Mouse (Mus musculus): ENCODE data around the gene Megf11. TPM values are rescaled to one million over a fixed set of nuclear protein-coding genes. Genes with fewer than 3 reads are reported as not detected.

The Megf11 gene
- total RNA-seq, 2 experiments from 2014 or later = 0.27 to 0.31 TPM

- no peak for DNase-seq
- intact Hi-C loops (cut with DNase I; ENCODE audit: low total_unique reads) = no loop called here
Measured at GRCm38 (mm10) chr9:64621499-64622296, 236.3 kb downstream of the Megf11 start.

DNA sequence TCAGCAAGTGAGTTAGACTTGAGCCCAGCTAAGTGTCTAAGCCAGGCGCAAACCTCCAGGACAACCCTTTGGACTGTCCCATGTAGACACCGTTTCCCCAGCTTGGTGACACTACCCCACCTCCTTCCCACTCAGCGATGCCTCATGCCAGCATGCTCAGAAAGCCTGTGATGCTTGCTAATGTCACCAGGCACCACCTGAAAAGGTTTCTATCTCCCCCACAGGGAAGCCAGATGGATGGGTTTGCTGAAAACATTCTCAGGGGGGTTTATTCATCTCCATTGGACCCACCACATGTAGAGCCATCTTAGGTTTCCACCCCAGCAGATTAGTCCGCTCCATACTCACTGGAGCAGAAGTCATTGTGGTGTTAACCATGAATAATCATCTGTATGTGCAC lies 237.9 kb downstream of the Megf11 start:
- DNase-seq = no peak
- intact Hi-C loops (cut with DNase I; ENCODE audit: low total_unique reads) = no loop called here

- intact Hi-C loops (cut with DNase I; ENCODE audit: low total_unique reads) = no loop called here
- DNase-seq = peak; percentile 37
Measured at GRCm38 (mm10) chr9:64624536-64624935, 239.1 kb downstream of the Megf11 start.

DNA sequence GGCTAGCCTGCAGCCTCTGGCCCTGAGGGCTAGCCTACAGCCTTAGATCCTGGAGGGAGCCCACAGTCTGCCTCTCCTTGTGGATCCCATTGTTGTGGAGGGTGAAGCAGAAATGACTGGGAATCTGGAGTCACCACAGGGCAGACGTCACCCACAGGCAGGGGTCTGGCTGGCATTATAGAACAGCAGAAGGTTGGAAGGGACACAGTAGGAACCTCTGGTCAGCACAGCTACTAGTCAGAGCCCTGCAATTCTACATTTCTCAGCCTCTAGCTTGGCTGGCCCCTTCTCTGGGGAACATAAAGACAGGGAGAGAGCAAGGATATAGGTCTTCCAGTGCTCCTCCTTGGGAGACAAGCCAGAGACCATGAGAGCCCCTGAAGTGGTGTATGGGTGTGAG lies 244.4 kb downstream of the Megf11 start:
- intact Hi-C loops (cut with DNase I; ENCODE audit: low total_unique reads) = no loop called here
- DNase-seq = no peak

DNA sequence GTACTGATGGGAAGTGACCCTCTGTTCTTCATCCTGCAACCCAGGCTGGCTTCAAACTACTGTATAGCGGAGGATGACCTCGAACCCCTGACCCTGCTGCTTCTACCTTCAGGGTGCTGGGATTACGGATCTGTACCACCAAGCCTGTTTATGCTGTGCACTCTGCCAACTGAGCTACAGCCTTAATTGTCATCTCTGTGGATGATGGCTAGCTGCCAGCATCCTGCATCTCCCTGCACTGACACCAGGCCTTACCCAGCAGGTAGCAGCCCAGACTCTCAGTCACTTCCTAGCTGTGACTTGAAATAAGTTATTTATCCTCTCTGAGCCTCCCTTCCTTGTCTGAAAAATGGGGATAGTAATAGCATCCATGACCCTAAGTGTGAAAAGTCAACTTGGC lies 247.7 kb downstream of the Megf11 start:
- intact Hi-C loops (cut with DNase I; ENCODE audit: low total_unique reads) = no loop called here
- no peak for DNase-seq

GRCm38 (mm10) chr9:64636111-64636510 lies 250.7 kb downstream of the Megf11 start:
- intact Hi-C loops (cut with DNase I; ENCODE audit: low total_unique reads) = no loop called here
- no peak for DNase-seq

DNA sequence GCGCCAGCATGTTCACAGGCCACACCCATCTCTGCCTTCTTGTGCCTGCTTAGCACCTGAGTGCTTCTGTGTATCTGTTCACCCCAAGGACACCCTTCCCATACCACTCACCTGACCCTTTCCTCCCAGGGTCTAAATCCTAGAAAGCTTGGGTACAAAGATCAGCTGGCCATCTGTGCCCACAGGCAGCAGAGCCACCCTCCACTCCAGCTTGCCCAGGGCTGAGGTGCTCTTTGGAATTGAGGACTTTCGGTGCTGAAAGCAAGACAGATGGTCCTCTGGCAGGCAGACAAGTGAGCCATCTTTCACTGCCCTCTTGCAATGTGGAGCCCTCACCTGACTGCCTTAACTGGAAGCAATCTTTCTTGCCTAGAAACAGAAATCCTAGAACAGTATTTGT lies 251.5 kb downstream of the Megf11 start:
- no peak for DNase-seq
- intact Hi-C loops (cut with DNase I; ENCODE audit: low total_unique reads) = no loop called here

DNA sequence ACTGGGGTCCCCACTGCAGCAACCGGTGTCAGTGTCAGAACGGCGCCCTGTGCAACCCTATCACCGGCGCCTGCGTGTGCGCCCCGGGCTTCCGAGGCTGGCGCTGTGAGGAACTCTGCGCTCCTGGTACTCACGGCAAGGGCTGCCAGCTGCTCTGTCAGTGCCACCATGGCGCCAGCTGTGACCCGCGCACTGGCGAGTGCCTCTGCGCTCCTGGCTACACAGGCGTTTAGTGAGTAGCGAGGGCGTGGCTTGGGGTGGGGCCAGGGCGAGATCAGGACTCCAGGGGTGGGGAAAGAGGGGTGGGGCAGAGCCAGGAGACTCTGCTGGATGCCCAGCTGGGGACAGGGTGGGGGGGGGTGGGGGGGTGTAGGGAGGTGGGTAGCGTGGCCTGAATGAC lies 252.8 kb downstream of the Megf11 start:
- peak; percentile 65 for DNase-seq
- intact Hi-C loops (cut with DNase I; ENCODE audit: low total_unique reads) = no loop called here

DNA sequence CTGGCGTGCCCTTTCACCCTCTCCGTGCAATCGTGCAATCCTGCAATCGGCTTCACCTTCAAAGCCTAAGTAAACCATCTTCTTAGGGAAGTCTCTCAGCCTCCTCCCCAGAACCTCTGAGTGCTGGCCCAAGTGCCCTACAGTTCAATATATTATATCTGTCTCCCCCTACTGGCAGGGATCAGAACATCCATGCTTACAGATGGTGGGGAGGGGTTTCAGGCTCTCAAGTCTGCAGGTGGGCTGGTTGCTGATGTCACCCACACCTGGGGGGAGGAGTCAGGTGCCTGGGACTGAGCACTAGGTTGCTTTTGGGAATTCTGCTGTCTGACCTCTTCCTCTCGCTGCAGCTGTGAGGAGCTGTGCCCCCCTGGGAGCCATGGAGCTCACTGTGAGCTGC lies 254.2 kb downstream of the Megf11 start:
- peak; percentile 12 for DNase-seq
- intact Hi-C loops (cut with DNase I; ENCODE audit: low total_unique reads) = loop anchor here (2.0 kb wide), 2 partner anchors 247 to 289 kb away; no protein-coding TSS in a partner anchor

DNA sequence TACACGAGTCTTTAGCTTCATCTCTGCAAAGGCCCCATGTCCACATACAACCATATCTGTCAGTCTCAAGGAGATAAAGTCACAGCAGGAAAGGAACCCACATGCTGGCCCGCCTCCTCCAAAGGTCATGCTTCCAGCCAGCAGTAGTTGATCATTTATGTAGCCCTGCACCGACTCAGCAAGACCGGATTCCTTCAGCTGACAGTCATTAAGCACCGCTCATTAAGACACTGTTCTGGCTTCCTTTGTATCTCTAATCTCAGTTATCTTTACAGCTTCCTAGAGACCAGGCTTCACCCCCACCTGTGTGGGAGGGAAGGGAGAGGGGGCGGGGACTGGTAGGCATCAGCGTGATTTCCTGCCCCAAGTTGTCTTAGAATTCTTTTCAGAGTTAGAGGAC lies 258.7 kb downstream of the Megf11 start:
- intact Hi-C loops (cut with DNase I; ENCODE audit: low total_unique reads) = no loop called here
- DNase-seq = no peak

DNA sequence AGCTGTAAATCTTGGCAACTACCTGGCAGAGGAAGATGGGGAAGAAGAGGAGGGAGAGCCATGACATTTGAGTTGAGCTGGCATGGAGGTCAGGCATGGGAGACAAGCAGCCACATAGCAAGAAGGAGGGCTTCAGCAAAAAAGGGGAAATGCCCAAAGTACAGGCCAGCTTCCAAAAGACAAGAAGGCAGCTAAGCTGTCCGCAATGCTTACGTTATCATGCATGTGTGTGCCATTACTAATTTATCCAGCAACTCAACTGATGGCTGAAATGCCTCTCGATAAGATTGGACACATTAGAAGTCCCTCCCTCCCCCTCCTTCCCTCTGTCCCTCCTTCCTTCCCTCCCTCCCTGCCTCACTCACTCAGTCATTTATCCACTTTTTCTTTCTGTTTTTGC lies 260.0 kb downstream of the Megf11 start:
- intact Hi-C loops (cut with DNase I; ENCODE audit: low total_unique reads) = no loop called here
- DNase-seq = no peak

- DNase-seq = no peak
- intact Hi-C loops (cut with DNase I; ENCODE audit: low total_unique reads) = no loop called here
Measured at GRCm38 (mm10) chr9:64649393-64649792, 264.0 kb downstream of the Megf11 start.

DNA sequence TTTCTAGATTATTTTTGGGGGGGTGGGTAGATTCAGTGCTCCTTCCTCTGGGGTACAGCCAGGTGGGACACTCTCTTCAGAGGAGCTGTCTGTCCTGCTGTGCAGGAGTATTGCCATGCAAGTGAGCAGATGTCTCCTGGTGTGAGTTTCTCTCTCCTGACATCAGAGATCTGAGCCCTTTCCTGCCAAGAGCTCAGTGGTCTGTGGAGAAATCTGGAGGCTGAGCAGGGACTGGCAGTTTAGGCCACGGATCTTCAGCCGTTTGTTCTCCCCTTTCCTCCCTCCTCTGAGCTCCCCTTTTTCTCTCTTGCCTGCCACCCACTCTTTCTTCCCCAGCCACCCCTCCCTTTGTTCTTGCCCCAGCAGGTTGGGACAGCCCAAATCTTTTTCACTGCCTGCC lies 264.5 kb downstream of the Megf11 start:
- no peak for DNase-seq
- intact Hi-C loops (cut with DNase I; ENCODE audit: low total_unique reads) = no loop called here

DNA sequence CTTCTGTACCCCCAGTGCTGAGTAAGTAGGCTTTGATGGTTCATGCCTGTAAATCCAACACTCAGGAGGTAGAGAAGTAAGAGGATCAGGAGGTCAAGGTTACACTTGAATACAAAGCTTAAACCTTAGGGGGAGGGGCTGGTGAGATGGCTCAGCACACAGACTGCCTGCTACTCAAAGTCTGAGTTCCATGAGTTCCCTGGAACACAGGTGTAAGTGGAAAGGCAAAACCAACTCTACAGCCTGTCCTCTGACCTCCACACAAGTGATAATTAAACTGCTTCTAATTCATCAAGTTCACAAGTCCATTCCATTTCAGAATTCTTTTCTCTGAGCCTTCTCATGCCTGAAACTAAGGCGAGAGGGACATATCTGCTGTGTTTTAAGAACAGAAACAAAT lies 265.8 kb downstream of the Megf11 start:
- DNase-seq = no peak
- intact Hi-C loops (cut with DNase I; ENCODE audit: low total_unique reads) = no loop called here

GRCm38 (mm10) chr9:64651689-64652088 lies 266.3 kb downstream of the Megf11 start:
- DNase-seq = no peak
- intact Hi-C loops (cut with DNase I; ENCODE audit: low total_unique reads) = no loop called here

DNA sequence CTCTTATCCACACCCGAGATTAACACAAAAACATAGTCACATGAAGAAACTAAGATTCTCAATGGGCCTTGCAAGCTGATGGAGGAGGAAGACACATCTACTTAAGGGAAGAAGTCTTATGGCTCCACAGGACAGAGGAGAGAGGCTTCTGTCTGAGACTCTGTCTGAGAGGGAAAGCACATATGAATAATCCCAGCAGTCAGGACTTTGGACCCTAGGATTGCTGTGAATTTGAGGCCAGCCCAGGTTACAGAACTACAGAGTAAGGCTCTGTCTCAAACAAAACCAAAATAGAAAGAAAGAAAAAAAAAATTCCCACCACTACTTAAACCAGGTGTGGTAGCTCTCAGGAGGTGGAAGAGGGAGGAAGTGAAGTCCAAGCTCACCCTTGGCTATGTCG lies 266.7 kb downstream of the Megf11 start:
- intact Hi-C loops (cut with DNase I; ENCODE audit: low total_unique reads) = no loop called here
- no peak for DNase-seq

- intact Hi-C loops (cut with DNase I; ENCODE audit: low total_unique reads) = no loop called here
- DNase-seq = no peak
Measured at GRCm38 (mm10) chr9:64652841-64653361, 267.5 kb downstream of the Megf11 start.

- DNase-seq = no peak
- intact Hi-C loops (cut with DNase I; ENCODE audit: low total_unique reads) = no loop called here
Measured at GRCm38 (mm10) chr9:64654723-64655122, 269.3 kb downstream of the Megf11 start.

DNA sequence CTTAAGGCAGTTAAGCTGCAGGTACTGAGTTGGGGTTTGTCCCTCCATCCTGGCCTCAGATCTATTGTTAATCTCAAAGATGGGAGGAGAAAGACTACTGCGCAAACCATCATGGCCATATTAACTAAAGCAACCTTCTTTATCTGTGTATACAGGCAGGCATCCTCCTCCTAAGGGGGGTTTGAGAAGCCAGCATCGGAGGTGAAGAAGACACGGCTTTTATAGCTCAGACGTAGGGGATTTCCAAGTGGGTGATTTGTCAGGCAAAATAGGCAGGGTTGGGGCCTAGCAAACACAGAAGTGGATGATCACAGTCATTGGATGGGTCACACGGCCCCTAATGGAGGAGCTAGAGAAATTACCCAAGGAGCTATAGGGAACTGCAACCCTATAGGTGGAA lies 271.2 kb downstream of the Megf11 start:
- no peak for DNase-seq
- intact Hi-C loops (cut with DNase I; ENCODE audit: low total_unique reads) = no loop called here

DNA sequence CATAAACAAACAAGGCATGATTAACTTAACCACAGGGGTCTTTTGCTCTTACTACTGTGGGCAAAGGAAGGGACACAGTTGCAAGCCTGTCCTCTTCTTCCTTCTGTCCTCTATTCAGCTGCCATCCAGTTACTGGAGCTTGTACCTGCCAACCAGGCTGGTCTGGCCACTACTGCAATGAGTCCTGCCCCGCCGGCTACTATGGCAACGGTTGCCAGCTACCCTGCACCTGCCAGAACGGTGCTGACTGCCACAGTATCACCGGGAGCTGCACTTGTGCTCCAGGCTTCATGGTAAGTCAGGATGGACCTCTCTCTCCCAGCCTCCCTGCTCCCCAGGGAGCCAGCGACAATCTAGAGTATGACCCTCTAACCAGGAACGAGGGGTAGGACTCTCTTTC lies 274.8 kb downstream of the Megf11 start:
- DNase-seq = no peak

DNA sequence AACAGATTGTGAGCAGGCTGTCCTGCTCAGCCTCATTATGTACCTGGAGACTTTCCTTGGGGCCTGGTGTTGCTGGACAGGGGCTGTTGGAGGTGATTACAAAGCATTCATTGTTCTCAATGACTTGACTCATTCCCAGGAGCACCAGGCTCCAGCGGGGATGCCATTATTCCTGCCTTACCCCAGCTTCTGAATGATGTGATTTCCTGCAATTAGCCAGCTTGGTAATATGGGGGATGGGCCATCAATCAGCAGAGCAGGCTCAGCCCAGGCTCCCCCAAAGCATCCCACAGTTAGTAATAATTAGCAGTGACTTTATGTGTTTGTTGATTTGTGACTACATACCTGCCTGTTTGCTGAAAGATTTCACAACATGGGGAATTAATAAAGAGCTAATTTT lies 279.2 kb downstream of the Megf11 start:
- intact Hi-C loops (cut with DNase I; ENCODE audit: low total_unique reads) = no loop called here
- DNase-seq = no peak

More for the DNA sequence above, 274.8 kb downstream of the Megf11 start:
- intact Hi-C loops (cut with DNase I; ENCODE audit: low total_unique reads) = no loop called here

Data from gastrocnemius, postnatal 14 days (tissue).